Mouse (Mus musculus): ENCODE data around the gene C2cd4c. TPM values are rescaled to one million over a fixed set of nuclear protein-coding genes. Genes with fewer than 3 reads are reported as not detected.

C2cd4c gene
- total and polyA plus RNA-seq, 3 experiments, result 0.02 to 0.10 TPM; not detected in 1

- Histone ChIP-seq H3K27me3 (ENCODE audit: control insufficient read depth, insufficient read depth, low read length) (no peaks in the 10 kb centered on the region), H3K9ac (ENCODE audit: low read depth, low read length) (no peak overlapping the region), H3K27ac (no peak overlapping the region), H3K4me3 (no peak overlapping the region), H3K79me2 (replicated peaks; ENCODE audit: control insufficient read depth, insufficient read depth, low read length) (no peaks in the 10 kb centered on the region), H3K36me3 (ENCODE audit: control insufficient read depth, insufficient read depth, low read length) (no peaks in the 10 kb centered on the region), H3K4me1 (ENCODE audit: control insufficient read depth, insufficient read depth, low read length) (no peaks in the 10 kb centered on the region)
- TF ChIP-seq CTCF (IDR thresholded peaks at IDR 0.05), result peak; percentile 85
- TF ChIP-seq EP300 (IDR thresholded peaks at IDR 0.05; ENCODE audit: insufficient read depth, low read depth, low read length), result no peak
- TF ChIP-seq POLR2A (IDR thresholded peaks at IDR 0.05; ENCODE audit: insufficient read depth, low read depth, low read length), result no peak
- peak; percentile 59 to 74 for DNase-seq
- WGBS, result 27% methylated on average over 7 of the region's 7 CpGs
- intact Hi-C loops (cut with DNase I), result loop anchor here (1.0 kb wide), 1 partner anchor 54 kb away; no protein-coding TSS in a partner anchor
Measured at GRCm38 (mm10) chr10:79649070-79649751, 35.4 kb upstream of the C2cd4c start.

- TF ChIP-seq CTCF (IDR thresholded peaks at IDR 0.05) (no peak), POLR2A (IDR thresholded peaks at IDR 0.05; ENCODE audit: insufficient read depth, low read depth, low read length) (no peak), EP300 (IDR thresholded peaks at IDR 0.05; ENCODE audit: insufficient read depth, low read depth, low read length) (no peak)
- no peaks in the 10 kb centered on the region for H3K79me2 ChIP-seq (replicated peaks; ENCODE audit: control insufficient read depth, insufficient read depth, low read length)
- H3K4me1 ChIP-seq (ENCODE audit: control insufficient read depth, insufficient read depth, low read length), result no peaks in the 10 kb centered on the region
- DNase-seq, result no peak
- H3K36me3 ChIP-seq (ENCODE audit: control insufficient read depth, insufficient read depth, low read length), result no peaks in the 10 kb centered on the region
- H3K27me3 ChIP-seq (ENCODE audit: control insufficient read depth, insufficient read depth, low read length), result no peaks in the 10 kb centered on the region
- WGBS, result 56% methylated on average over 8 of the region's 8 CpGs
- H3K9ac ChIP-seq (ENCODE audit: low read depth, low read length), result no peak within 1 kb of the TSS
- H3K27ac ChIP-seq, result no peak within 1 kb of the TSS
- intact Hi-C loops (cut with DNase I), result no loop called here
- no peak within 1 kb of the TSS for H3K4me3 ChIP-seq
Measured at GRCm38 (mm10) chr10:79645711-79646110, 31.9 kb upstream of the C2cd4c start, which contains the start of gene Odf3l2. Odf3l2 (minus strand) TSS chr10:79645738.

DNA sequence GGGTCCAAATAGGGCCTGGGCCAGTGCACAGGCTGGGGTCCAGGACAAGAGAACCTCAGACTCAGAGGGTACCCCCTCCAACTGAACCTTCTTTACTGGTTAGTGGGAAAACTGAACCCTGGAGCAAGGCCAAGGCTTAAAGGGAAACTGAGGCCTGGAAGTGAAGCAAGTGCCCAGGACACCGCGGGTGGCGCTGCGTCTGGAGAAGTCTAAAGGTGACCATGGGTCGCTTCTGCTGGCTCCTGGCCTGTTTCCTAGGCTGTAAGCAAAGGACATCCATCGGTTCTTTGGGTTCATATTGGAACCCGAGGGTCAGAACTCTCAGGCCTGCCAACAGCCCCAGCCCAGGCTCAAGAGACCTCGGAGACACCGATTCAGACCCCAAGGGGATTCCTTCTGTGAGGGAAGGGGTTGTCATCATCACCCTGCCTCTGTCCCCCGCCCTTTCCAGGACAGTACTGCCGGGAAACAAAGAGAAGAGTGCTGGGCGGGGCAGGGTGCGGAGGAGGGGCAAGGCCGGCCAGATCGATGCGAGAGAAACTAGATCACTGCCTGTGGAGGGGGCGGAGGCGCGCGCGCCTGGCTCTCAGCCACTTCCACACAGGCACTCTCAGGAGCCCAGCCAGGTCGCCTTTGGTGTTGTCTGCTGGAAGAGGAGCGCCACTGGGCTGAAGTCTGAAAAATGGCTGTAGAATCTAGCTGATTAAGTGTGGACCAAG, 24.8 kb upstream of the C2cd4c start:
- TF ChIP-seq POLR2A (IDR thresholded peaks at IDR 0.05; ENCODE audit: insufficient read depth, low read depth, low read length) (no peak), CTCF (IDR thresholded peaks at IDR 0.05) (no peak), EP300 (IDR thresholded peaks at IDR 0.05; ENCODE audit: insufficient read depth, low read depth, low read length) (no peak)
- Histone ChIP-seq H3K4me1 (ENCODE audit: control insufficient read depth, insufficient read depth, low read length) (peaks cover 1% of the 10 kb centered on the region; the same call in 1 of the 2 replicates), H3K27me3 (ENCODE audit: control insufficient read depth, insufficient read depth, low read length) (no peaks in the 10 kb centered on the region; the same call in 1 of the 2 replicates), H3K4me3 (no peak overlapping the region), H3K79me2 (replicated peaks; ENCODE audit: control insufficient read depth, insufficient read depth, low read length) (no peaks in the 10 kb centered on the region), H3K27ac (no peak overlapping the region), H3K9ac (ENCODE audit: low read depth, low read length) (no peak overlapping the region; the same call in 1 of the 2 replicates), H3K36me3 (ENCODE audit: control insufficient read depth, insufficient read depth, low read length) (no peaks in the 10 kb centered on the region)
- peak; percentile 55 to 56 for DNase-seq
- intact Hi-C loops (cut with DNase I), result no loop called here
- 9% methylated on average over 23 of the region's 23 CpGs for WGBS

- Histone ChIP-seq H3K27ac (no peak within 1 kb of the TSS; the same call in 1 of the 2 replicates), H3K9ac (ENCODE audit: low read depth, low read length) (peak within 1 kb of the TSS; percentile 62), H3K79me2 (replicated peaks; ENCODE audit: control insufficient read depth, insufficient read depth, low read length) (no peaks in the 10 kb centered on the region), H3K27me3 (ENCODE audit: control insufficient read depth, insufficient read depth, low read length) (no peaks in the 10 kb centered on the region; the same call in 1 of the 2 replicates), H3K36me3 (ENCODE audit: control insufficient read depth, insufficient read depth, low read length) (no peaks in the 10 kb centered on the region), H3K4me1 (ENCODE audit: control insufficient read depth, insufficient read depth, low read length) (peaks cover 1% of the 10 kb centered on the region; the same call in 1 of the 2 replicates), H3K4me3 (peak within 1 kb of the TSS; percentile 45)
- no peak for TF ChIP-seq EP300 (IDR thresholded peaks at IDR 0.05; ENCODE audit: insufficient read depth, low read depth, low read length)
- TF ChIP-seq POLR2A (IDR thresholded peaks at IDR 0.05; ENCODE audit: insufficient read depth, low read depth, low read length), result no peak
- no peak for TF ChIP-seq CTCF (IDR thresholded peaks at IDR 0.05)
- peak; percentile 31 to 54 for DNase-seq
- intact Hi-C loops (cut with DNase I), result no loop called here
- WGBS, result 1% methylated on average over 102 of the region's 116 CpGs
Measured at GRCm38 (mm10) chr10:79637128-79638110, 23.6 kb upstream of the C2cd4c start, which contains the start of gene Shc2. Shc2 (minus strand) TSS chr10:79637918.

DNA sequence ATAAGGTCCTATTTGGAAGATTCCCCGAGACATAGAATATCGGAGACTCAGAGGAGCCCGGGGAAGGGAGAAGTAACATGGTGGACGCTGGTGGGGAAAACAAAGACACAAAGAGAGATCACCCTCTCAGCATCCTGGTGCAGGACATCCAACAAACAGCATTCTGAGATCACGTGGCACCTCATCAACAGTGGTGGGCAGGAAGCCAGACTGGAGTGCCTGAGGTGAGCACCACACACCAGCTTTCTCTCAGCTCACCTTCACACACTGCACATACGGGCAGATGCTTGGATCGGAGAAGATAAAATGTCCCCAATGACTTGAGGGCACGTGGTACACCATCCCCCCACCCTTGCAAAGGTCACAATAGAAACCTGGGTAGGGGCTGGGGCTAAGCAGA, 22.5 kb upstream of the C2cd4c start:
- Histone ChIP-seq H3K27me3 (ENCODE audit: control insufficient read depth, insufficient read depth, low read length) (no peaks in the 10 kb centered on the region; the same call in 1 of the 2 replicates), H3K9ac (ENCODE audit: low read depth, low read length) (no peak overlapping the region), H3K4me1 (ENCODE audit: control insufficient read depth, insufficient read depth, low read length) (peaks cover 1% of the 10 kb centered on the region; the same call in 1 of the 2 replicates), H3K36me3 (ENCODE audit: control insufficient read depth, insufficient read depth, low read length) (no peaks in the 10 kb centered on the region), H3K4me3 (no peak overlapping the region), H3K79me2 (replicated peaks; ENCODE audit: control insufficient read depth, insufficient read depth, low read length) (no peaks in the 10 kb centered on the region), H3K27ac (no peak overlapping the region)
- intact Hi-C loops (cut with DNase I), result no loop called here
- no peak for DNase-seq
- WGBS, result 87% methylated on average over 8 of the region's 8 CpGs
- TF ChIP-seq POLR2A (IDR thresholded peaks at IDR 0.05; ENCODE audit: insufficient read depth, low read depth, low read length) (no peak), CTCF (IDR thresholded peaks at IDR 0.05) (no peak), EP300 (IDR thresholded peaks at IDR 0.05; ENCODE audit: insufficient read depth, low read depth, low read length) (no peak)
